Comparison of ENCODE assay signal across 8 mouse cellular contexts in genomic region chr2:119873105-119873464, GRCm38 (mm10). TPM values are rescaled to one million over a fixed set of nuclear protein-coding genes. Genes with fewer than 3 reads are reported as not detected.
DNase-seq lines count a peak whose midpoint lies in the region; ATAC-seq and TF ChIP-seq lines count a peak whose summit lies in the region.

No protein-coding gene starts in this region.

- no peak for TF ChIP-seq CTCF in testis, adult 2 months (IDR thresholded peaks at IDR 0.05; ENCODE audit: control insufficient read depth, insufficient read depth, insufficient replicate concordance, low read depth, low read length)

- peak overlapping the region; percentile 81 for H3K4me2 ChIP-seq in forebrain, embryonic 16.5 days (ENCODE audit: low read length)
- H3K4me2 ChIP-seq in neural tube, embryonic 13.5 days: peak overlapping the region; percentile 77

- peak overlapping the region; percentile 59 to 72 for H3K4me3 ChIP-seq in ES-E14 (ENCODE audit: insufficient read depth in 1 of 2, low read depth in 1 of 2, low read length in 2 of 2, poor library complexity in 1 of 2, severe bottlenecking in 1 of 2)
- H3K4me3 ChIP-seq in forebrain, embryonic 16.5 days (replicated peaks; ENCODE audit: low read length): peak overlapping the region; percentile 54
- peak overlapping the region; percentile 53 for H3K4me3 ChIP-seq in neural tube, embryonic 13.5 days
- H3K4me3 ChIP-seq in testis, adult 2 months (ENCODE audit: control insufficient read depth, low read depth, low read length): peak overlapping the region; percentile 90

- no peaks in the 10 kb centered on the region for H3K9me3 ChIP-seq in ES-E14 (ENCODE audit: control insufficient read depth, insufficient read depth, low read depth, low read length)
- H3K9me3 ChIP-seq in forebrain, embryonic 16.5 days (ENCODE audit: control insufficient read depth, low read length): no peaks in the 10 kb centered on the region
- H3K9me3 ChIP-seq in neural tube, embryonic 13.5 days: no peaks in the 10 kb centered on the region

- H3K27ac ChIP-seq in ES-E14 (ENCODE audit: insufficient read depth, low read depth, low read length, poor library complexity, severe bottlenecking): peak overlapping the region; percentile 86
- H3K27ac ChIP-seq in forebrain, embryonic 16.5 days (ENCODE audit: low read length): peak overlapping the region; percentile 89
- H3K27ac ChIP-seq in neural tube, embryonic 13.5 days (replicated peaks): peak overlapping the region; percentile 93
- H3K27ac ChIP-seq in testis, adult 2 months (ENCODE audit: control insufficient read depth, insufficient read depth, low read depth, low read length): peak overlapping the region; percentile 97

- H3K27me3 ChIP-seq in forebrain, embryonic 16.5 days (replicated peaks; ENCODE audit: control insufficient read depth, insufficient read depth, low read length): no peaks in the 10 kb centered on the region
- peaks cover 16% of the 10 kb centered on the region; the same call in 1 of the 2 replicates for H3K27me3 ChIP-seq in neural tube, embryonic 13.5 days
- no peaks in the 10 kb centered on the region for H3K27me3 ChIP-seq in testis, adult 2 months (ENCODE audit: control insufficient read depth, insufficient read depth, low read length)

- WGBS in forebrain, embryonic 16.5 days: under 1% methylated on average over 39 of the region's 39 CpGs
- WGBS in neural tube, embryonic 13.5 days: under 1% methylated on average over 39 of the region's 39 CpGs

- in situ Hi-C loops in ES-E14 (cut with MboI; ENCODE audit: low sequenced_read_pairs in 2 of 2, unreplicated experiment in 2 of 2): no loop called here

- ATAC-seq in forebrain, embryonic 16.5 days: peak; percentile 94
- ATAC-seq in neural tube, embryonic 13.5 days (ENCODE audit: low read depth): peak; percentile 97

- 0 out of 4 replicates have a peak, but pooled peaks cover 0 to 4% of the 10 kb centered on the region in 2 experiments for H3K4me1 ChIP-seq in ES-E14 (ENCODE audit: control insufficient read depth in 2 of 2, insufficient read depth in 2 of 2, low read length in 2 of 2, poor library complexity in 1 of 2)
- peaks cover 8% of the 10 kb centered on the region for H3K4me1 ChIP-seq in forebrain, embryonic 16.5 days (replicated peaks; ENCODE audit: control insufficient read depth, insufficient read depth, low read length)
- peaks cover 11% of the 10 kb centered on the region for H3K4me1 ChIP-seq in neural tube, embryonic 13.5 days (replicated peaks)
- no peaks in the 10 kb centered on the region; the same call in none of the 2 replicates for H3K4me1 ChIP-seq in testis, adult 2 months (ENCODE audit: control insufficient read depth, insufficient read depth, low read length)

- TF ChIP-seq POLR2A in testis, adult 2 months (IDR thresholded peaks at IDR 0.05; ENCODE audit: control insufficient read depth, low read depth, low read length): 0 out of 2 replicates have a peak, but pooled peaks have one; percentile 13

- peak; percentile 66 for DNase-seq in ES-E14 (ENCODE audit: low read depth, low spot score)
- DNase-seq in cerebellum, adult 11-12 months: peak; percentile 93
- peak; percentile 78 for DNase-seq in heart, postnatal 25 days (ENCODE audit: low spot score)
- peak; percentile 85 to 92 for DNase-seq in layer of hippocampus, adult 18-20 months (ENCODE audit: low spot score in 2 of 2)
- peak; percentile 81 to 82 for DNase-seq in lung, adult 18-20 months

- H3K36me3 ChIP-seq in ES-E14 (ENCODE audit: control insufficient read depth, insufficient read depth, low read length, poor library complexity, severe bottlenecking): peaks cover 2% of the 10 kb centered on the region; the same call in 1 of the 2 replicates
- H3K36me3 ChIP-seq in forebrain, embryonic 16.5 days (ENCODE audit: control insufficient read depth, insufficient read depth): no peaks in the 10 kb centered on the region
- no peaks in the 10 kb centered on the region for H3K36me3 ChIP-seq in neural tube, embryonic 13.5 days
- H3K36me3 ChIP-seq in testis, adult 2 months (ENCODE audit: control insufficient read depth, insufficient read depth, low read length): no peaks in the 10 kb centered on the region

- peak overlapping the region; percentile 89 for H3K9ac ChIP-seq in ES-E14 (ENCODE audit: insufficient read depth, low read depth, low read length, poor library complexity, severe bottlenecking)
- H3K9ac ChIP-seq in forebrain, embryonic 16.5 days (replicated peaks; ENCODE audit: low read depth, low read length): peak overlapping the region; percentile 64
- H3K9ac ChIP-seq in neural tube, embryonic 13.5 days: peak overlapping the region; percentile 72

- intact Hi-C loops in heart, postnatal 25 days (cut with DNase I): no loop called here

TF ChIP-seq in ES-E14, 5 proteins besides CTCF, POLR2A, EP300 and RAD21:
- TF ChIP-seq ZNF384 (IDR thresholded peaks at IDR 0.05; ENCODE audit: low read depth, low read length) (no peak), CHD2 (IDR thresholded peaks at IDR 0.05; ENCODE audit: low read depth, low read length) (peak; percentile 59; the same call in 1 of the 2 replicates), HCFC1 (IDR thresholded peaks at IDR 0.05; ENCODE audit: borderline replicate concordance, insufficient read depth, low read length) (no peak), MAFK (IDR thresholded peaks at IDR 0.05; ENCODE audit: insufficient read depth, low read depth, low read length) (no peak)

RNA-seq across cellular contexts. Expression of gene Mga, which starts 23.9 kb away (rescaled TPM):
- total RNA-seq in ES-E14 (2012; rRNA removed): 142 and 173 TPM in 2 replicates
- polyA plus RNA-seq in forebrain, embryonic 16.5 days (2015; fragmentation: Nextera tagmentation; extraction: Ambion mirVana): 29.0 and 29.5 TPM in 2 replicates
- total RNA-seq in heart, postnatal 25 days (2021): 10 to 100 TPM; 31.9 to 42.9 TPM
- total RNA-seq in layer of hippocampus, adult 18-20 months (2021): 10 to 100 TPM; 69.2 to 71.2 TPM
- 25.9 and 27.8 TPM in 2 replicates for polyA plus RNA-seq in neural tube, embryonic 13.5 days (2015; fragmentation: Nextera tagmentation; extraction: Ambion mirVana)
- 17.5 and 20.3 TPM in 2 replicates for polyA plus RNA-seq in testis, adult 2 months (2012; rRNA removed)

Comparison
In these comparisons a context has a peak if more than half of its experiments do, and no peak if none do; other contexts are left out.
1. Peak in every context shown above with its lines: DNase-seq, ATAC-seq, H3K4me3 ChIP-seq and H3K27ac ChIP-seq.